Mouse (Mus musculus) megakaryocyte, adult 5-6 weeks (primary cell): ENCODE measurements around the gene Olfr211. TPM values are rescaled to one million over a fixed set of nuclear protein-coding genes. Genes with fewer than 3 reads are reported as not detected.

Experiments
- ATAC-seq: 2 replicates; pipeline ENCODE4 v1.8.0; 2016; ENCODE audit warnings: mild to moderate bottlenecking, inconsistent platforms; ENCODE audit not compliant: poor library complexity, severe bottlenecking
- total RNA-seq, 2 experiments: library from RNA; stranded (forward) in 1 of 2; stranded (reverse) in 1 of 2; fragments of 153-499, 151-499 nt in 1 of 2; fragments of 221-1000, 200-1000 nt in 1 of 2; gene quantifications; 2 replicates each; pipeline versions ENCODE4 v1.2.3 to v1.2.4; 2015 to 2017

The Olfr211 gene
- total RNA-seq (2015) = not detected in 2 replicates
- total RNA-seq (2017) = not detected in 2 replicates

- no peak for ATAC-seq
Measured at GRCm38 (mm10) chr6:116488791-116489190, at the start of gene Olfr211. TSS of gene Olfr211 (plus strand) at chr6:116489091.

GRCm38 (mm10) chr6:116439531-116439930 lies 49.4 kb upstream of the Olfr211 start:
- ATAC-seq = no peak

- ATAC-seq = no peak
Measured at GRCm38 (mm10) chr6:116440447-116440846, 48.4 kb upstream of the Olfr211 start.

GRCm38 (mm10) chr6:116440849-116441248 lies 48.0 kb upstream of the Olfr211 start:
- ATAC-seq = no peak

- peak; percentile 72 for ATAC-seq
Measured at GRCm38 (mm10) chr6:116455781-116456180, 33.1 kb upstream of the Olfr211 start.

GRCm38 (mm10) chr6:116456482-116456881 lies 32.4 kb upstream of the Olfr211 start:
- ATAC-seq = no peak

- ATAC-seq = peak; percentile 26
Measured at GRCm38 (mm10) chr6:116458728-116459127, 30.2 kb upstream of the Olfr211 start.

- ATAC-seq = peak; percentile 36
Measured at GRCm38 (mm10) chr6:116459232-116459631, 29.7 kb upstream of the Olfr211 start.

GRCm38 (mm10) chr6:116460544-116461283 lies 28.2 kb upstream of the Olfr211 start, which contains the start of gene Alox5:
TSS of gene Alox5 (minus strand) at chr6:116461178.
- peak; percentile 68 for ATAC-seq

- peak; percentile 99 for ATAC-seq
Measured at GRCm38 (mm10) chr6:116468081-116468480, 20.8 kb upstream of the Olfr211 start.

GRCm38 (mm10) chr6:116485081-116485480 lies 3.8 kb upstream of the Olfr211 start:
- no peak for ATAC-seq

GRCm38 (mm10) chr6:116486833-116487232 lies 2.1 kb upstream of the Olfr211 start:
- peak; percentile 98 for ATAC-seq

- ATAC-seq = 0 out of 2 replicates have a peak, but pooled peaks have one; percentile 5
Measured at GRCm38 (mm10) chr6:116493742-116494141, 4.9 kb downstream of the Olfr211 start.

GRCm38 (mm10) chr6:116495960-116496359 lies 7.1 kb downstream of the Olfr211 start:
- peak; percentile 54; the same call in 1 of the 2 replicates for ATAC-seq

GRCm38 (mm10) chr6:116506302-116507003 lies 17.6 kb downstream of the Olfr211 start, which contains the start of gene Olfr212:
TSS of gene Olfr212 (plus strand) at chr6:116506516.
- ATAC-seq = peak; percentile 51

- no peak for ATAC-seq
Measured at GRCm38 (mm10) chr6:116514832-116515231, 25.9 kb downstream of the Olfr211 start.

- ATAC-seq = no peak
Measured at GRCm38 (mm10) chr6:116538156-116538555, 49.3 kb downstream of the Olfr211 start, which contains the start of gene Olfr213. TSS of gene Olfr213 (plus strand) at chr6:116538456.

GRCm38 (mm10) chr6:116542500-116542899 lies 53.6 kb downstream of the Olfr211 start:
- ATAC-seq = no peak
